Mouse (Mus musculus): ENCODE data around the gene Asic4.
A peak's percentile ranks its signal among the peaks of the same experiment; 100 is the strongest.

Asic4 gene

DNA sequence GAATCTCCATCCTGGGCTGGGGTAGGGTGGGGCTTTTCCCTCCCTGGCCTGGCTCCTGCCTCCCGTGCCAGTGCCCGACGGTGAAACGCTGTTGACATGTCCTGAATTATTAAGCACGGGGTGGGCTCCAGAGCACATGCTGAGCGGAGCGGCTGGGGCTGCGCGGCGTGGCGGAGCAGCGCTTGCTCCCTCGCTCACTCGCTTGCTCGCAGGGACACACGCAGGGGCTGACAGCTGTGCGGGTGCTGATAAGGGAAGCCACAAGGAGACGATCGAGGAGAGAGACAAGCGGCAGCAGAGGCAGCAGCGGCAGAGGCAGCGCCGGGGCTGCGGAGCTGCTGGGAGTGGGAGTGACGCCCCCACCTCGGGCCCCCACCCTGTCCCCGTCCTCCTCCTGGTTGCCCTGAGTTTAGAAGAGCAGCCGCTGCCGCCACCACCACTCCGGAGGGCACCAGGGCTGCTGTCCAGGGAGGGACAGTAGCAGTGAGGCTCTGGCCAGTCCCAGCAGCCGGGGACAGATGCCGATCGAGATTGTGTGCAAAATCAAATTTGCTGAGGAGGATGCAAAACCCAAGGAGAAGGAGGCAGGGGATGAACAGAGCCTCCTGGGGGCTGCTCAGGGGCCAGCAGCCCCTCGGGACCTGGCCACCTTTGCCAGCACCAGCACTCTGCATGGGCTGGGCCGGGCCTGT lies at the start of gene Asic4:
Gene Asic4 (plus strand): TSS at position 123 of the 692 bp plus-strand sequence.
- no peak for DNase-seq

GRCm38 (mm10) chr1:75400493-75401115 lies 49.6 kb upstream of the Asic4 start:
- no peak for DNase-seq

- no peak for DNase-seq
These were observed 44.7 kb upstream of the Asic4 start for GRCm38 (mm10) chr1:75405547-75405946.

DNA sequence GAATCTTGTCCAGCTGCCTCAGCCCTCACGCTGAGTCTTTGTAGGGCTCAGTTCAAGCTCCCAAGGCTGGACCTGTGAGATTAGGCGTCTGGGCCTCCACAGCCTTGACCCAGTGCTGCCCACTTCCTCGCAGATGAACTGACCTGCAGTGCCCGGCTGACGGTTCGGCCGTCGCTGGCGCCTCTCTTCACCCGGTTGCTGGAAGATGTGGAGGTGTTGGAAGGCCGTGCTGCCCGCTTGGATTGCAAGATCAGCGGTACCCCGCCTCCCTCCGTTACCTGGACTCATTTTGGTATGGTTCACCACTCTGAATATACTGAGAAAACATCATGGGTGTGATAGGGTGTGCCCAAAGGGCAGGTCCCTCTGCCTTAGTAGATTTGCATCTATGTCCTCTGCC lies 44.1 kb upstream of the Asic4 start:
- DNase-seq, result no peak

- DNase-seq, result no peak
These were observed 43.2 kb upstream of the Asic4 start for GRCm38 (mm10) chr1:75407056-75407455.

DNA sequence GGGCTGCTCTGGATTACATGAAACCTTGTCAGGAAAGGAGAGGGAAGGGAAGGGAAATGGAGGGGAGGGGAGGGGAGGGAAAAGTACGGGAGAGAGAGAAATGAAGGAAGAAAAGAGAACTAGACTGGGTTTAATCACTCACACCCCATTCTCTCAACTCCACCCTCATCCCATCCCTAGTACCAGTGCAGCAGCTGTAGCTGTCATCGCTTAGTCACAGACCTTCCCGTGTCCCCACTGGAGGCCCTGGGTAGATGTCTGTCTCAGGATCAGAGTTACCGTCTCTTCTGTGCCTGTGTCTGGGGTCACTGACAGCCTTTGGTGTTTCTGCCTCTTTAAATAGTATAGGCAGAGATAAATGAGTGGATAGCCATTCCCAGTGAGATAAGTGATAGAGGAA lies 42.0 kb upstream of the Asic4 start:
- no peak for DNase-seq

- no peak for DNase-seq
These were observed 40.3 kb upstream of the Asic4 start for GRCm38 (mm10) chr1:75409950-75410349.

DNA sequence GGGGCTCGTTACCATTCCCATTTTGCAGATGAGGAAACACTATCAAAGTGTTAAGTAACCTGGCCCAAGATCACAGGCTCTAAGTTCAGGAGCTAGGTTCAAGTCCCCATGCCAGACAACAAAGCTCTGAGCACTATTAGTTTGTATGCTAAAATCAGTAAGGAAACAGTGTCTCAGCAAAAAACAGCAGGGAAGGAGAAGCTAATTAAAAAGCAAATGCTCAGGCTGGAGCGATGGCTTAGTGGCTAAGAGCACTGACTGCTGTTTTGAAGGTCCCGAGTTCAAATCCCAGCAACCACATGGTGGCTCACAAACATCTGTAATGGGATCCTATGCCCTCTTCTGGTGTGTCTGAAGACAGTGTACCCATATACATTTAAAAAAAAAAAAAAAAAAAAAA lies 38.0 kb upstream of the Asic4 start:
- no peak for DNase-seq

DNA sequence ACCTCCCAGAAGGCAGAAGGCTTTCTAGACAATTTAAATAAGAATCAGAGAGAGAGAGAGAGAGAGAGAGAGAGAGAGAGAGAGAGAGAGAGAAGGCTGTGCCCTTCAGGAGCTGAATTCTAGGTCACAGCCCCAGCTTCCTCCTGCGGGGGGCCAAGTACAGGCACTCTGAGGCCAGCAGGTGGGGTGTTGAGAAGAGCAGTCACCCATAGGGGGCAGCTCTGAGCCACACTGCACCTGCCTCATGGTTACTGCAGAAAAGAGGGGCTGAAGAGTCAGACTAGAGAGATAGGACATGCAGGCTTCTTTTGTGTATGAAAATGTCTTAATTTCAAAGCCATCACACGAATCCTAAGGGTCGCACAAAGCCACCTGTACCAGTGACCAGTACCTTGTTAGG lies 36.5 kb upstream of the Asic4 start:
- DNase-seq, result peak; percentile 20 to 21

- DNase-seq, result no peak
These were observed 28.4 kb upstream of the Asic4 start for GRCm38 (mm10) chr1:75421794-75422193.

DNA sequence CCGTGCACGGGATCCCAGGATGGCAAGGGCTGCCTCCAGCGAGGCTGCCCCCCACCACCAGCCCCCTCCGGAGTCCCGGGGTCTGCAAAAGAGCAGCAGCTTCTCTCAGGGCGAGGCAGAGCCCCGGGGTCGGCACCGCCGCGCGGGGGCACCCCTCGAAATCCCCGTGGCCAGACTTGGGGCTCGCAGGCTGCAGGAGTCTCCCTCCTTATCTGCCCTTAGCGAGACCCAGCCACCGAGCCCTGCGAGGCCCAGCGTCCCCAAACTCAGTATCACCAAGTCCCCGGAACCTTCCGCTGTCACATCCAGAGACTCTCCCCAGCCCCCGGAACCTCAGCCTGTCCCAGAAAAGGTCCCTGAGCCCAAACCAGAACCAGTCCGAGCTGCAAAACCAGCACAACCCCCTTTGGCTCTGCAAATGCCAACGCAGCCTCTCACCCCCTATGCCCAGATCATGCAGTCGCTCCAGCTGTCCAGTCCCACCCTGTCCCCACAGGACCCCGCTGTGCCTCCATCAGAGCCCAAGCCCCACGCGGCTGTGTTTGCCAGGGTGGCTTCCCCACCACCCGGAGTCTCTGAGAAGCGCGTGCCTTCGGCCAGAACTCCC lies 27.9 kb upstream of the Asic4 start:
- DNase-seq, result no peak

DNA sequence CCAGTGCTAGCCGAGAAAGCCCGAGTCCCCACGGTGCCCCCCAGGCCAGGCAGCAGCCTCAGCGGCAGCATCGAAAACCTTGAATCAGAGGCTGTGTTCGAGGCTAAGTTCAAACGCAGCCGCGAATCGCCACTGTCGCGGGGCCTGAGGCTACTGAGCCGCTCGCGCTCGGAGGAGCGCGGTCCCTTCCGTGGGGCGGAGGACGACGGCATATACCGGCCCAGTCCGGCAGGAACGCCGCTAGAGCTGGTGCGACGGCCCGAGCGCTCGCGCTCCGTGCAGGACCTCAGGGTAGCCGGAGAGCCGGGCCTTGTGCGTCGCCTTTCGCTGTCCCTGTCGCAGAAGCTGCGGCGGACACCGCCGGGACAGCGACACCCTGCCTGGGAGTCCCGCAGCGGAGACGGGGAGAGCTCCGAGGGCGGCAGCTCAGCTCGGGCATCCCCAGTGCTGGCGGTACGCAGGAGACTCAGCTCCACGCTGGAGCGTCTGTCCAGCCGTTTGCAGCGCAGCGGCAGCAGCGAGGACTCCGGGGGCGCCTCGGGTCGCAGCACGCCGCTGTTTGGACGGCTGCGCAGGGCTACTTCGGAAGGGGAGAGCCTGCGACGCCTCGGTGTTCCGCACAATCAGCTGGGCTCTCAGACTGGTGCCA lies 27.3 kb upstream of the Asic4 start:
- DNase-seq, result no peak

- no peak for DNase-seq
These were observed 26.4 kb upstream of the Asic4 start for GRCm38 (mm10) chr1:75423780-75424390.

DNA sequence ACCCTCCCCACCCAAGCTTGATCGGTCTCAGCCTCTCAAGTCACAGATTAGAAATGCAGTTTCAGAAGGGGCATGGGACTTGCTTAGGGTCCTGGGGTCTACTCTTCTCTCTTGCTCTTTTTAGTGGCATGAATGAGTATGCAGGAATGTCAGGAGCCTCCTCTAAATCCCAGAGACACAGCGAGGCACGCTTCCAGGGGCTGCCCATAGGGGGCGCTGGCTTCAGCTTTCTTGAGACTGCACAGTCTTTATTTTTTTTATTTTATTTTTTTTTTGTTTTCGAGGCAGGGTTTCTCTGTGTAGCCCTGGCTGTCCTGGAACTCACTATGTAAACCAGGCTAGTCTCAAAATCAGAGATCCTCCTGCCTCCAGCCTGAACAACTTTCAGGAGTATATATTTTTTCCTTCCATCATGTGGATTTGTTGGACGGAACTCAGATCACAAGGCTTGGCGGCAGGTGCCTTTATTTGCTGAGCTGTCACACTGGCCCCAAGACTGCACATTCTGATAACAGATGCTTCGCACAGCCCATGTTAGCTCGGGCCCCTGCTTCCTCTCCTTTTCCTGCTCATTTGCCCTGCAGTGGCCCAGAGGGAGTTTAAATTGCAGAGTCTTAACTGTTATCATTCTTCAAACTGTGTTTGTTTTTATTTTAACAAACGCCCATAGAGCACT lies 24.3 kb upstream of the Asic4 start:
- peak in 1 of 2 experiments; percentile 25 for DNase-seq

DNA sequence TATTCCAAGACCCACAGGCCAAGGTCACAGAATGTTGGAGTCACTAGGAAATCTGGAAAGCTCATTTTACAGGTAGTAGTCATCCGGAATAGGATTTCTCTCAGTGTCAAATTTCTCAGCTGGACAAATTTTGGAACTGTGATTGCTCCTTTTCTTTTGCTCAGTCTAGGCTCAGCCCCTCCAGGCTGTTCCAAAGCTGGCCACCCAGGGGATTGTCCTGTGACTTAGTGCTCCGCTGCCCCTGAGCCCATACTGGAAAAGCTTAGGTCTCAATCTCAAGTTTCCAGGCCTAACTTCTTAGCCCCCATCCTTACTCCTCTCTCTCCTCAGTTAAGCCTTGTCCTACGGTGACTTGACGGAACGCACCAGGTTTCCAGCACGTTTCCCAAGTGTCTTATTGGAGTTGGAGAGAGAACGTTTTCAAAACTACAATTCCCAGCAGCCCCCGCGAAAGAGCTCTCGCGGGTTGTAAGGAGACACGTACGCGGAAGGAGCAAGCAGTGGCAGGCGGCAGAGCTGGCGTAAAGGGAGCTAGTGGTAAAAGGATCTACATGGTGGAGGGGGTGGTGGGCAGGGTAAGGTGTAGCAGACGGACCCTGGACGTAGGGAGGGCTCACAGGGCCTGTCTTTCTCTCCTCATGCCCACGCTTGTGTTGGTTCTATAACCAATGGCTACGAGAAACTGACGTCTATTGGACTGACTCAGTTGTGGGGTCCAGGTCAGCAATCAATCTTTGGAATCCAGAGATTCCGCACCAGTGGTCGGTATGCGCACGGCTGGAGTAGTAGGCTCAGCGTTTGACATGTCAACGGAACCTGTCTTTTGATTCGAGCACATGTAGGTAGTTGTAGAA lies 14.5 kb upstream of the Asic4 start, which contains the start of gene Gmppa:
Gene Gmppa (plus strand): TSS at position 456 of the 854 bp plus-strand sequence.
- peak; percentile 76 to 84 for DNase-seq

- DNase-seq, result no peak
These were observed 11.5 kb upstream of the Asic4 start for GRCm38 (mm10) chr1:75438782-75439181.

DNA sequence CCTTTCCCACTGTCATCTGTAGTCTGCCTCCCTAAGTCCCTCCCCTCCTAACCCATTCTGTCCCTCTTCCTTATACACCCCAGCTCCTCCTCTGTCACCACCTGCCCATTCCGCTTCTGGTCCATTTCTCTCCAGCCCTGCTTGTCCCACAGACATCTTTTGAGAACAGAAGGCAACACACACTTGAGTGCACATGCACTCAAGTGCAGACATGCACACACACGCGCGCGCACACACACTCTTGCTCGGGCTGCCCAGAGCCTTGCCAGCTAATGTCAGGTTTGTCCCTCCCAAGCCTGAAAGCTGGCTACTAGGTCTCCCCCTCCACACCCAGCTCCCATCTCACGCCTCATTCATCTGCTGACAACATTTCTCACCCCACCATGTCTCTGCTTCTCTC lies 9.6 kb upstream of the Asic4 start:
- DNase-seq, result no peak

- no peak for DNase-seq
These were observed 8.7 kb upstream of the Asic4 start for GRCm38 (mm10) chr1:75441471-75441996.

DNA sequence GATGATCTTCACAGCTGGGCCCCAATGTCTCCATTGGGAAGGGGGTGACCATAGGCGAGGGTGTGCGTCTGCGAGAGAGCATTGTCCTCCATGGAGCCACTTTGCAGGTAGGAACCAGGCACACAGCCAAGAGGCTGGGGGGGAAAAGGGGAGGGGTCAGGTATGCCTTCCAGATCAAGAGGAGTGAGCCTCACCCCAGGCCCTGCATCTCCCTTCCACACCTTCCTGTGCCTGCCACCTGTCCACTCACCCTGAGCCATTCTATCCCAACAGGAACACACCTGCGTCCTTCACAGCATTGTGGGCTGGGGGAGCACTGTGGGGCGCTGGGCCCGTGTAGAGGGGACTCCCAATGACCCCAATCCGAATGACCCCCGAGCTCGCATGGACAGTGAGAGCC lies 8.1 kb upstream of the Asic4 start:
- DNase-seq, result no peak

DNA sequence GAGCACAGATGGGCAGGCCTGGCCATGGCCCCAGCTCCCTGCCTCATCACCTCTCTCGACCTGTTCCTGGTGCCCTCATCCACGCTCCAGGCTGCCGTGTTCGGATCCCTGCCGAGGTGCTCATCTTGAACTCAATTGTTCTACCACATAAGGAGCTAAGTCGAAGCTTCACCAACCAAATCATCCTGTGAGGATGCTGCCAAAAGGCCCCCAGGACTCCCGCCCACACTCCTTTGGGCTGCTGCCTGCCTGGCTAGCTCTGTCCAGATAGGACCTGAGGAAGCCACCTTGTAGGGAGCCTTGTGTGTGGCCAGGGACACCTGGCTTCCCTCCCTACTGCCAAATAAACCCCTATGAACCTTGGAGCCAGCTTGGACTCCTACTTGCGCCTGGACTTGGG lies 7.4 kb upstream of the Asic4 start:
- no peak for DNase-seq

GRCm38 (mm10) chr1:75443247-75444024 lies 6.8 kb upstream of the Asic4 start:
- no peak for DNase-seq
